Mouse (Mus musculus) heart, postnatal 36 days (tissue): ENCODE measurements around the gene Tdrd5. TPM values are rescaled to one million over a fixed set of nuclear protein-coding genes. Genes with fewer than 3 reads are reported as not detected.
A peak's percentile ranks its signal among the peaks of the same experiment; 100 is the strongest.
"Not testable (repeated sequence)": the region's sequence is repeated elsewhere in the genome, so short reads cannot be mapped to it uniquely, and the experiment has no call there.

Source experiments
- DNase-seq, 2 experiments: peaks; one replicate each; pipeline ENCODE4 v3.0.0; 2021 to 2022
- intact Hi-C: fragments of 180-260 bp; cut with DNase I; formaldehyde crosslinking; loops from one replicate; pipeline ENCODE4 v1.15.1; 2025
- total RNA-seq, 2 experiments: library from RNA; stranded (reverse); gene quantifications; 2 replicates each; pipeline ENCODE4 v1.2.3; 2021

The Tdrd5 gene
- total RNA-seq, 2 experiments from 2014 or later = not detected

DNA sequence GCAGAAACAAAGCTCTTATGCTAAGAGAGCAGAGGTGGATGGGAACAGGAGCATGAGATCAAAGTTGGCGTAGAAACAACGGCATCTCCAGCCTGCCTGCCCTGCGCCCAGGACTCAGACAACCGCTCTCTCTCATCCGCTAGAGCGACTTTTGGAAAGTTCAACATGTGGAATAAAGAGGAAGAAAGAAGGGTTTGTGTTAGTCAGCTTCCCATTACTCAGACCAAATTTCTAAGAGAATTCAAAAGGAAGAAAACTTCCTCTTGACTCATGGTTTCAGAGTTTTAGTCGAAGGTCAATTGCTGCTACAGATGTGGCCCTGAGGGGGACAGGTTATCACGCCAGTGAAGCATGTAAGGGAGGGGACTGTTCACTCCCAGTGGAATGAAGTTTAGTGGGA is 39.5 kb downstream of the Tdrd5 start:
- no peak for DNase-seq
- intact Hi-C loops = loop anchor here (1.0 kb wide), 2 partner anchors 276 to 369 kb away; no protein-coding TSS in a partner anchor

DNA sequence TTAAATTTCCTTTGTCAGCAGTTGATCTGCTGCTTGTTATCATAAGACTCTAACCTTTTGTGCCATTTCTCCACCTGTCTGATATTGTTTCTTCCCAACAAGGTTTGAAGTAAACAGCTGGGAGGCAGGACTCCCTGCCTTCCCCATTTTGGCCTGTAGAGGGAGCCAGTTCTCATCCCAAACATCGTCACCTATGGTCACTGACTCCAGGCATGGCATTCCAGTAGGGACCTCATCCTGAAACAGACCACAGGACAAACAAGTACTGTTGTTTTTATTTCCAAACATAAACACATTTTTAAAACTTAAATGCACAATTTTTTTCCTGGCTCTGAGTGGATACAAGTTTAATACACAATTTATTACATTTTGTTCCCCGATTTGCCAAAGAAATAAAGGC is 40.1 kb downstream of the Tdrd5 start:
- intact Hi-C loops = loop anchor here (1.0 kb wide), 2 partner anchors 277 to 370 kb away; no protein-coding TSS in a partner anchor
- DNase-seq = peak; percentile 52 to 73

DNA sequence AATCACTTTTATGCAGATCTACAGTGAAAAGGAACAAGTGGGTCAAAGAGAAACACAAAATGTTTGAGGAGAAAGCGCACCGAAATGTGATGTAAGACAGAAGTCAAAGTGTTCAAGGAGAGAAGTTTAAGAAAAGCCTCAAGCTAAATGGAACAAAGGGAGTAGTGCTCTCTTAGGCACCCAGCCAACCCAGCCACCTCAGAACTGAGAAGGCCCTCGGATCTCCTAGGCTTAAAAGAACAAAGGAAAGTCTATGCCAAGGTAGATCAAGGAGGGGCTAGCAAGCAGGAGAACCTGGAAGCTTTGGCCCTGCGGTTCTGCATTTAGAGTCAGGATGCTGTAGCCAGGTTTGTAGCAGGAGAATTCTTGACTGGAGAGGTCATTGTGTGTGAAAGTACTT is 48.6 kb downstream of the Tdrd5 start:
- intact Hi-C loops = no loop called here
- no peak for DNase-seq

DNA sequence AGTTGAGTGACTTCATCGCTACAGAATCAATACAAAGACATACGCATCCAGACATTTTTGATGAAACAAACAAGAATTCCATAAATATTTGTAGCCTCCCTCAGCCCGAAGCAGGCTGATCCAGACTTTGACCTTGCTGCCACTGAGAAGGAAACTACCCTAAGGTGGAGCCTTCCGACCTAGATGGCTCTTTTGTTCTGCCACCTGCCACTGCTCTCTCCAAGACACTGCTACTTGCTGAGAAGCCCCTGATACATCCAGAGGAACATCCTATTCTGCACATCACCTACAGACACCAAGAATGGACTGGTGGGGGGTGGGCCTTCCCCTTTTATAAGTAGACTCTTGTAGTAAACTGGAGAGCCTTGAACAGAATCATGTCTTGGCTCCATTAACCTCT is 52.4 kb downstream of the Tdrd5 start:
- intact Hi-C loops, DNase-seq: not testable (repeated sequence)

DNA sequence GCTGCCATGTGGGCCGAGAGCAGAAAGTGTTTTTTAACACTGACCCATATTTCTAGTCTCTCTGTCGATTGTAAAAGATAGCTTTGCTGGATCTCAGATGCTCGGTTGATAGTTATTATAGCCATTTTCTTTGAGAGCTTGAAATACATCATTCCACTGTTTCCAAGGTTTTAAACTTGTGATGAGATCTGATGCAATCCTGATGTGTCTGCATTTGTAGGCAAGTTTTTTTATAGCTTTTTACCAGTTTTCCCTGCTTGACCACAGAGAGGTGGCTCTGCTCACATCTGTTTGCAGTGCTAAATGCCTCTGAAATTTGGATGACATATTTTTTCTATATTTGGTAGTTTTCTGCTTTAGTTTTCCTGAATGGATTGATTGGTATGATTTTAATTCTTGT is 55.6 kb downstream of the Tdrd5 start:
- DNase-seq = no peak
- intact Hi-C loops = no loop called here

DNA sequence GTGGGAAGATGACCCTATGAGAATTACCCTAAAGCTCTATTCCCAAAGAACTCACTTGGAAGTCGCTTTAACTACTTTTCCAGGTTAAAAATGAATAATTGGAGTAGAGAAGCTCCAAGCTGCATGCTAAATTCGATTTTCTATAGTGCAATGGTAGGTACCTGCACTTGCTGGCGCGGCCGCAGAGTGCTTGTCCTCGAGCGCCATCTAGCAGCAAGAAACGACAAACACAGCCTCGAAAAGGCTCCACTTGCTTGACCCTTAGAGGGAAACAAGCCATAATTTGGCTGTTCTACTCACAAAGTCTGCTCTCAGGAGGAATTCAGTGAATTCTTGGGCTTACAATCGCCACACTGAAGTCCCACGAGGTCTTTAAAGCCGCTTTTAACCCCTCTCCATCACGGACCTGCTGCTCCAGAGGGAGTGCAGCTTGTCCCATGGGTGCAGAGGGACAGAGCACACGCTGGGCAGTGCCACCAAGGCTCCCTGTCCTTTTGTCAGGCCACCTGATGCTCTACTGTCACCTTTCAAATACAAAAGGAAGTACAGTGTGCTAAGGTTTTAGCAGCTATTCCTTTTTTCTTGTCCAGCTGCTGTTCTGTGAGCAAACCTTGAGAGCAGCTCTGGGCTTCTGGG is 61.6 kb downstream of the Tdrd5 start:
- peak; percentile 51 to 66 for DNase-seq

DNA sequence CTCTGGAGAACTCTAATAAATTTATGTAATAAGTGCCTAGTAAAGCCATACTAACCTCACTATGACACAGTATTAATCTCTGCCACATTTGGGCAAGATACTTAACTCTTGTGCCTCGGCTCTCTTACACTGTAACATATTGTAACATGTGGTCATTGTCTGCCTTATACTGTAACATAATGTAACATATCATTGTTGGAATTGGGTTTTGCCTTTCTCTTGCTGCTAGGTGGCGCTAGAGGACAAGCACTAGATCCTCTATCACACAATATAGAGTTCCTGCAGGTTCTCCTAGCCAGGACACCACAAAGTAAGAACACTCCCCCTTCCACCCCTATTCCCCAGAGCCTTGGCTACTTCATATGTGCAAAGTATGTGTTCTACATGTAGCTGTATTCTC is 62.4 kb downstream of the Tdrd5 start:
- no peak for DNase-seq
- intact Hi-C loops = loop anchor here (1.0 kb wide), 1 partner anchor 155 kb away; no protein-coding TSS in a partner anchor

More for the DNA sequence above, 61.6 kb downstream of the Tdrd5 start:
- intact Hi-C loops = loop anchor here (1.0 kb wide), 1 partner anchor 156 kb away; no protein-coding TSS in a partner anchor

DNA sequence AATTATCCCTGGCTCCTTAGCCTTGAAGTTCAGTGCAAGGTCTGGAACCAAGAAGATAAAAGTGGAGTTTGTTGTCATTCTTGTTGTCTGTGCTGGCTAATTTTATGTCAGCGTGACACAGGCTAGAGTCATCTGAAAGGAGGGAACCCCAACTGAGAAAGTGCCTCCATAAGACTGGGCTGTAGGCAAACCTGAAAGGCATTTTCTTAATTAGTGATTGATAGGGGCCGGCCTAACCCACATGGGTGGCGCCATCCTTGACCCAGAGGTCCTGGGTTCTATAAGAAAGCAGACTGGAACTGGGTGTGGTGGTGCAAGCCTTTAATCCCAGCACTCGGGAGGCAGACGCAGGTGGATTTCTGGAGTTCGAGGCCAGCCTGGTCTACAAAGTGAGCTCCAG is 72.3 kb downstream of the Tdrd5 start:
- no peak for DNase-seq
- intact Hi-C loops = no loop called here

DNA sequence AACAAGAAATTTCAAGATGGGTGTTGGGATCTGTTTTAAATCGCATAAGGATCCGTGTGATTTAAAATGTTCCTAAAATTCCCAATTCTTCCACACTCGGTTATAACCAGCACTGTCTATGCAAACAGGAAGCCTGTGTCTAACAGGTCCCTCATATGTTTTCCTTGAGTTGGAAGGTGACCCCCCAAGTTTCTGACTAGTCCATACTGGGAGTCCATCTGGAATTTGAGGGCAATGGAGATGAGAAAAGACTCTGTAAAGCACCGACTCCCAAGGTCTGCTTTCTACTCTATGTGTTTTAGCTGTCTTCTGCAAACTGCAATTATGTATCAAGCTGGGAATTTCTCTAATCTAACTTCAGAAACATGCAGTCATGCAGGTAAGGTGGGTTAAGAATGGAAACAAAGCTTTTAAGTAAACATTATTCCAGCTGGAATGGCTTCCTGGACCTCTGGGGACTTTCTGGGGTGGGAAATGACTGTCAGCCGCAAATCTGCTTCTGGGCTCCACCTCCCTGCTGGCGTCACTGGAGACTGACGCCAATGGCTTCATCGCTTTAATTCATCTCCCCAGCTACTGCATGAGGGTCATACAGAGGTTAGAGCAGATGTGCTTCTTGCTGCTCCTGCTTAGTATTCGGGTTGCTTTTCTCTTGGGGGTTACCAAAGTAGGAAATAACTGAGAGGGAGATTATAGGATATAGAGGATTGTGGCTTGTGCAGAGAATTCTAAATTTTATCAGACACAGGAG is 73.0 kb downstream of the Tdrd5 start:
- peak; percentile 17 to 41 for DNase-seq
- intact Hi-C loops = no loop called here

DNA sequence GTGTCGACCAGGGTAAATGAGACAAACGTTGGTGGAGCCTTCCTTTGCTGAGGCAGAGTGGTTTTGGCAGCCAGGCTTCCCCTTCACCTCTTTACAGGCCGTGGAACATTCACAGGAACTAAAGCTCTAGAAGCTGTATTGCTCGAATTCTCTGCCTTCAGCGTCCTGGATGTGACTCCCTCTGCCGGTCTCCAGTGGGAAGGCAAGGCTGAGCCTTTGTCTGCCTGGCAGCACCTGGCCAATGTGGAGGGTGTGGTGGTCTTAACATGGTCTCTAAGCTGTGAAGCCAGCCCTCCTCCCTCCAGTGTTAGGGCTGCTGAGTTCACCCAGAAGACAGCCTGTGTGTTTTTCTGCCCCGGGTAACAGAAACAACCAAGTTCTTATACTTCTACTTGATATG is 74.0 kb downstream of the Tdrd5 start:
- intact Hi-C loops = loop anchor here (2.0 kb wide), 2 partner anchors 15 to 143 kb away; no protein-coding TSS in a partner anchor
- peak; percentile 46 to 62 for DNase-seq

DNA sequence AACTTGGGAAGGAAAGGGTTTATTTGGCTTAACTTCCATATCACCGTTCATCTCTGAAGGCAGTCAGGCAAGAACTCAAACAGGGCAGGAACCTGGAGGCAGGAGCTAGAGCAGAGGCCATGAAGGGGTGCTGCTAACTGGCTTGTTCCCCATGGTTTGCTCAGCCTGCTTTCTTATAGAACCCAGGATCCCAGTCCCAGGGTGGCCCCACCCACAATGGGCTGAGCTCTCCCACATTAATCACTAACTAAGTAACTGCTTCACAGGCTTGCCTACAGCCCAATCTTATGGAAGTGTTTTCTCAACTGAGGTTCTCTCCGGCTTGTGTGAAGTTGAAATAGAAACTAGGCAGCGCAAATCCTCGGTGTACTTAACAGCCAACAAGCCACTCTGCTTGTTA is 74.7 kb downstream of the Tdrd5 start:
- intact Hi-C loops = loop anchor here (2.0 kb wide), 2 partner anchors 14 to 142 kb away; no protein-coding TSS in a partner anchor
- no peak for DNase-seq

DNA sequence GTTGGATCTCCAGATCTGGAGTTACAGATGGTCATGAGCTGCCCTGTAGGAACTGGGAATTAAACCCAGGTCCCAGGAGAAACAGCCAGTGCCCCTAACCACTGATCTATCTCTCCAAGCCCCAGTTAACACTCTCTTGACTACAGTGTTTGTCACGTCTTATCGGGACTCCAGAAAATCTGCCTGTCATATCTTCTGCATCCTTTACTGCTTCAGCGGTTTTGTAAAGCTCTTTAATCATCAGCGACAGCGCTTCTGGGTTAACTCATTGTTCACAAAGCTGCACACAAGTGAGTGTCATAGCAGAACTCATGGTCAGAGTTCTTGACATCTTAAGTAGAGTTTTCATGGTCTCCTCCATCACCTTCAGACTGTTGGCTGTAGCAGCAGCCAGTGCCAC is 76.6 kb downstream of the Tdrd5 start:
- no peak for DNase-seq
- intact Hi-C loops = no loop called here

DNA sequence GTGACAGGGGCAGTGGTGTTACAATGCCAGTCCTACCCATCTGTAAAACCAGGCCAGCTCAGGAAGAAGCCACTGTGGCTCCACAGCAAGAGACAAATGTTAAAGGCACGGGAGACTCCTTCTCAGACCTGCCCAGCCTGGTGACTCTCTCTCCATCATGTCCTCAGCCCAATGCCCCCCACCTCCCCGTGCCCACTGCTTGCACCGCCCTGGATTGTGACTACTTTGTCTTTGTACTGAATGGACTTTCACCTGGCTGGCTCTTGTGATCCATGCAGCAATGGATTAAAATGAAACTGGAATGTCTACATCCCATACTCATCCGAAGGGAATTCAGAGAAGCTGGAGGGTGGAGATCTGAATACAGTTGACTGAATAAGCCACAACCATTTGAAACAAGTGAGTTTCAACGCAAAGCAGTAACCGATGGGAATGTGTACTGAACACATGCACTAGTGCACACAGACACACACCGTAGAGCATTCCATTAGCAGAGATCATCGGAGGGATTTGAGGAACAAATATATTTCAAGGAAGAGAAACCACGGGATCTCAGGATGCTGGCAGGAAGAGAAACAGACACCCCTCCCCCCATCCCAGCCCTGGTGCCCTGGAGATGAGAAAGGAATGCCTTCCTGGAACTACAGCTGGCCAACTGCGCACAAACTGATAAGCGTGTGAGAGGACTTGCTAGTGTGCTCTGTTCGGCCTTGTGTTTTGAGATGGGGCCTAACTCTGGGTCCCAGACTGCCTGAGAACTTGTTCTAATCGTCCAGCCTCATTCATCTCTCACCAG is 81.1 kb downstream of the Tdrd5 start:
- DNase-seq = no peak
- intact Hi-C loops = no loop called here

DNA sequence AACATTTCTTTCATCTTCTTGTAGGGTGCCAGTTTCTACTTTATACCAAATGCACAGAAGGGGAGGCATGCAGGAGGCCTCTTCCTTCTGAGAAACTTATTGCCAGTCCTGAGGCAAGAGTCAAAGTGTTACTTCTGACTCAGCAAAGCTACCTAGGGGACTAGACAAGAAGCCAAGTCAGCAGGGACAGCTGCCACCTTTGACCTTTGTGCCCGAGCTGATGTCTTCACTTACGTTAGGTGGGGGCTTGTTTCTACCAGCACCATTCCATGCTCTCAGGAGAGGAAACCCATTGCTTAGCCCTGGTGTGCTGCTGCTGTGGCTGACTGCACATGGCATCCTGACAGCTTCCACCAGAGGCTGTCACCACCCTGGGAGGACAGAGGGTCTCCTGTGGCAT is 82.1 kb downstream of the Tdrd5 start:
- intact Hi-C loops = no loop called here
- DNase-seq = no peak

DNA sequence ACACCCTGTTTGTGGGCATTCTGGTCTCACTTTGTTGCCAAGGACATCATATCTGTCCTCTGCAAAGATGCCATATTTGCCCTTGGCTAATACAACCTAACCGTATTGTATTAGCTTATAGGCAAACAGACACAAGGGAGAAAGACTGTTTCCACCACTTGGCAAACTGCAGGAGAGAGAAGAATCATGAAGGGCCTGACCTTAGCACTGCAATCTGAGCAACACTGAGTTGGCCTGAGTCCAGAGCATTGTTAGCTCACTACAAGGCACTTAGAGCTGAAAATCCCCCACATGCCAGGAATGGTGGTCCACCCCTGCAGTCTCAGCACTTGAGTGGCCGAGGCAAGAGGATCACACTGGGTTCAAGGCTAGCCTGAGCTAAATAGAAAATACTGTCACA is 84.9 kb downstream of the Tdrd5 start:
- intact Hi-C loops = no loop called here
- DNase-seq = no peak

DNA sequence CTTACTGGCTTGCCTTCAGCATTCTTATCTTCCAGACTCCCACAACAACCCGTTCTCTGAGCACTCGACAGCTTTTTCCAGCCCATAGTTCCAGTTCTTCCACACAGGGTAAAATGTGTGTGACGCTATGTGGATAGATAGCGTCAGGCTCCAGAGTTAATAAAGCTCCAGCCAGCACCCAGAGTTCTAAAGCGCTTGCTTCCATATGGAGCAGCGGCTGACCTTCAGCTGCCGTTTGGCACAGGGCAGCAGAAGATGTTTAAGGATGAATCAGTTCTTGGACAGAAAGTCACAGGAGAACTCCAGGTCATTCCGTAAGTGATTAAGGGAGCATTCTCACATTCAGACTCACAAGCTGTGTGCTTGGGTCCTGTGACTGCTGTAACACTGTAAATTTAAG is 85.5 kb downstream of the Tdrd5 start:
- DNase-seq = no peak
- intact Hi-C loops = no loop called here

DNA sequence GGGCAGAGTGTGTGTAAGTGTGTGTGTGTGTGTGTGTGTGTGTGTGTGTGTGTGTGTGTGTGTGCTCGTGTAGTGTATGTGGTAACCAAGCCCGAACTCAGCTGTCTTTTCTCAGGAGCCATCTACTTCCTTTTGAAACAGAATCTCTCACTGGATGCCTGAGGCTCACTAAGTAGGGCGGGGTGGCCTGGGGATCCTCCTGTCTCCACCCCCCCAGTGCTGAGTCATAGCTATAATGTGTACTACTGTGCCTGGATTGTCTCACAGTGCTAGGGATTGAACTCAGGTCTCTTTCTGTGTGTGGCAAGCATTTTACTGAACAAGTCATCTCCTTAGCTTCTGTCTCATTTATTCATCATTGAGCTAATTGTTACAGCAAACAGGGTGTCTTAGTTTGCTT is 86.1 kb downstream of the Tdrd5 start:
- peak; percentile 25 to 26 for DNase-seq
- intact Hi-C loops = no loop called here

DNA sequence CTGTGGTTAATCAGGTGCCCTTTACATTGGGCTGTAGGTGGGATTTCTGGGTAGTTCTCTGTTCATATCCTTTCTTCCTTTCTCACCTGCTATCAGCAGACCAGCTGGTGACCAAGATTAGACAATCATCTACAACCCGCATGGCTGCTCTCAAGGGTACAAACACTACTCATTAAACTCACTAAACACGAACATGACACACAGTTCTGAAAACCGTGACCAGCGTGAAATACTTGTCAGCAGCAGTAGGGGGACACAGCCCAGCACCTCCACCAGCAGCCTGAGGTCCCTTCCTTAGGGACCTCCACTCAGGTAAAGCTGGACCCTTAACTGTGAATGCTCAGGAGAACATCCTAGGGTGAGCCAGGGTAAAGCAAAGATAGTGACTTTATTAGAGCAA is 87.2 kb downstream of the Tdrd5 start:
- no peak for DNase-seq
- intact Hi-C loops = no loop called here

DNA sequence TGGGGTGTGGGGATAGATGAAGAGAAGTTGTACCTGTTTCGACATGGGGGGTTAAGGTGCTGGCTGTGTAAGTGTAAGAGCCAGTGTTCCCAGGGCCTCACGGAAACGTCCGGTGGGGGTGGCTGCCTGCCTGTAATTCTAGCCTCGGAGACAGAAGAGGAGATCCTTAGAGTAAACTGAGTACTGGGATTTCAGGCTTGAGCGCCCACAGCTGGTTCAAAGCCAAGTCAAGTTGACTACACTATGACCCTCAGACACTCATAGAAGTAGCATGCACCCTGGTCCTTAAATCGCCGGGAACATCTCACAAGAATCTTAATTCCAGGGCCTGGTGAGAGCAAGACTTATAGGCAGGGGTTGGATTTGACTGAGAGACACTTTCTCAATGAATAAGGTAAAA is 88.8 kb downstream of the Tdrd5 start:
- intact Hi-C loops = loop anchor here (2.0 kb wide), 1 partner anchor 14 kb away; no protein-coding TSS in a partner anchor
- DNase-seq = no peak

DNA sequence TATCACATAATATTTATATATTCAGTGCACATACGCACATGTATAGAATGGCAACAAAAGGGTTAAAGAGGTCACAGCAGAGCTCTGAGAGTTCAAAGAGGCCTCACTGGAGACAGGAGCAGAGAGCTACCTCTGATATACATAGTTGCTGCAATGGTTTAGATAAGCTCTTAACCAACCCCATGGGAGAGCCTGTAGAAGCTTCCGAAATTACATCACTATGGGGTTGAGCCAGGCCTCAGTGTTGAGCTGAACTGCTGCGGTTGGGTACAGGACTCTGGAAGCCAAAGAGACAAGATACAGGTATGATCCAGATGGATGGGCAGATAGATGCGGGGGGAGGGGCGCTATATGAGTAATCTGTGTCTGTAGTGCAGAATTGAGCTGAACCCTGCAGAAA is 90.5 kb downstream of the Tdrd5 start:
- intact Hi-C loops = no loop called here
- no peak for DNase-seq

DNA sequence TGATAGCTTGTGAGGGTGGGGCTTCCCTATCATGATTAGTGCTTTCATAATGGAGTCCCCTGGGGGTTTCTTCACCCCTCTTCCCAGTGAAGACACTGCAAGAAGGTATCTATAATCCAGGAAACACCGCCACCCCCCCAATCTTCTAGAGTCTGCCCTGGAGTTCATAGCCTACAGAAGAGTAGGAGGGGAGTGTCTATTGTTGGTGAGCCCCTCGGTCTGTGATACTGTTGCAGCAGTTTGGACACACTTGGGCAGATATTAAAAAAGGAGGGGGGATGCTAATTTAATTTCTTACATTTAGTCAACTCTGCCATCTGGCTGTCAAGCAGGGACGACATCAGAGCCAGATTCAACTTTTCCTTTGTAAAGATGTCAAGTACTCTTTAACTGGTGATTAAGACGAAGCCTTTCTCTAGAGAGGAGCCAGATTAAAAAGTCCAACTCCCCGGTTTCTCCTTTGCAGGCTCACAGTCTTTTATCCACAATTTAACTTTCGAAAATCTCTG is 91.6 kb downstream of the Tdrd5 start:
- DNase-seq = no peak
- intact Hi-C loops = no loop called here
